Mouse (Mus musculus) CH12.LX (cell line): Measurements from ENCODE around the gene Rab43. TPM values are rescaled to one million over a fixed set of nuclear protein-coding genes. Genes with fewer than 3 reads are reported as not detected.
A peak's percentile ranks its signal among the peaks of the same experiment; 100 is the strongest.

Experiments used
- DNase-seq: peaks from one replicate; pipeline ENCODE4 v3.0.0-alpha.2; 2013; ENCODE audit errors: extremely low read depth
- H3K27ac ChIP-seq: 2 replicates; pipeline ENCODE4 v1.5.1; 2012; ENCODE audit warnings: low read depth, mild to moderate bottlenecking, control low read depth, moderate library complexity; ENCODE audit not compliant: insufficient read depth
- H3K27me3 ChIP-seq: replicated peaks from 2 replicates; pipeline ENCODE3; 2012; ENCODE audit warnings: inconsistent platforms
- H3K36me3 ChIP-seq, 2 experiments: replicated peaks in 1 of 2; 2 replicates each; pipeline versions ENCODE3 to v1.6.1; 2012; ENCODE audit warnings: inconsistent platforms in 1 of 2, low read length in 1 of 2, mild to moderate bottlenecking in 1 of 2, mixed read lengths in 1 of 2, moderate library complexity in 1 of 2; ENCODE audit not compliant: control insufficient read depth in 1 of 2, insufficient read depth in 1 of 2
- H3K4me1 ChIP-seq, 2 experiments: 2 replicates each; pipeline ENCODE4 v1.6.1; 2012; ENCODE audit warnings: inconsistent platforms in 1 of 2, moderate library complexity in 1 of 2; ENCODE audit not compliant: insufficient read depth in 2 of 2, control insufficient read depth in 1 of 2
- H3K4me2 ChIP-seq: 2 replicates; pipeline ENCODE4 v1.6.1; 2012; ENCODE audit warnings: low read depth, mild to moderate bottlenecking, control low read depth; ENCODE audit not compliant: poor library complexity, insufficient read depth, severe bottlenecking
- H3K4me3 ChIP-seq, 3 experiments: fragments of 150-350 bp in 1 of 3; sonication (generic) in 1 of 3; replicated peaks in 1 of 3; 2 replicates each; pipeline versions ENCODE3 to v1.5.1; 2011 to 2012; ENCODE audit warnings: low read depth in 2 of 3, low read length in 2 of 3, mild to moderate bottlenecking in 2 of 3, moderate library complexity in 2 of 3, control low read depth in 1 of 3, improper control_type of control experiment in 1 of 3, inconsistent platforms in 1 of 3, mixed read lengths in 1 of 3; ENCODE audit not compliant: poor library complexity in 1 of 3
- H3K79me2 ChIP-seq: replicated peaks from 2 replicates; pipeline ENCODE4 v1.6.1; 2012; ENCODE audit warnings: mild to moderate bottlenecking, moderate library complexity; ENCODE audit not compliant: control insufficient read depth, poor library complexity, insufficient read depth, severe bottlenecking; ENCODE audit errors: extremely low read depth
- H3K9ac ChIP-seq: 2 replicates; pipeline ENCODE4 v1.6.1; 2012; ENCODE audit warnings: low read depth, mild to moderate bottlenecking, control low read depth, moderate library complexity; ENCODE audit not compliant: insufficient read depth
- H3K9me3 ChIP-seq: replicated peaks from 2 replicates; pipeline ENCODE3; 2012; ENCODE audit warnings: low read length, inconsistent platforms, mixed read lengths
- CHD1 ChIP-seq: IDR thresholded peaks from 2 replicates; pipeline ENCODE4 v1.6.1; 2012; ENCODE audit warnings: low read depth, low read length, improper control_type of control experiment, inconsistent platforms
- CHD2 ChIP-seq: IDR thresholded peaks from 2 replicates; pipeline ENCODE4 v1.6.1; 2011; ENCODE audit warnings: low read length, improper control_type of control experiment
- EP300 ChIP-seq: IDR thresholded peaks from 2 replicates; pipeline ENCODE4 v1.6.1; 2011; ENCODE audit warnings: low read length, improper control_type of control experiment
- ETS1 ChIP-seq: conservative IDR thresholded peaks from 2 replicates; pipeline ENCODE4 v1.6.1; 2012; ENCODE audit warnings: low read depth, mild to moderate bottlenecking, inconsistent platforms, low read length, improper control_type of control experiment, moderate library complexity
- GABPA ChIP-seq: IDR thresholded peaks from 2 replicates; pipeline ENCODE4 v1.6.1; 2012; ENCODE audit warnings: low read depth, low read length, improper control_type of control experiment, inconsistent platforms; ENCODE audit not compliant: insufficient replicate concordance
- JUN ChIP-seq: IDR thresholded peaks from 2 replicates; pipeline ENCODE4 v1.6.1; 2011; ENCODE audit warnings: low read depth, mild to moderate bottlenecking, low read length, improper control_type of control experiment, moderate library complexity; ENCODE audit not compliant: insufficient read depth
- JUND ChIP-seq: conservative IDR thresholded peaks from 2 replicates; pipeline ENCODE4 v1.6.1; 2011; ENCODE audit warnings: low read depth, low read length, improper control_type of control experiment
- MAFK ChIP-seq: IDR thresholded peaks from 2 replicates; pipeline ENCODE4 v1.6.1; 2011; ENCODE audit warnings: low read length, improper control_type of control experiment; ENCODE audit not compliant: insufficient replicate concordance
- MAZ ChIP-seq: IDR thresholded peaks from 2 replicates; pipeline ENCODE4 v1.6.1; 2012; ENCODE audit warnings: low read depth, mild to moderate bottlenecking, inconsistent platforms, low read length, improper control_type of control experiment, moderate library complexity
- MEF2A ChIP-seq: IDR thresholded peaks from 2 replicates; pipeline ENCODE4 v1.6.1; 2014; ENCODE audit warnings: low read depth, mild to moderate bottlenecking, inconsistent platforms, low read length, improper control_type of control experiment, borderline replicate concordance
- MYC ChIP-seq: IDR thresholded peaks from 2 replicates; pipeline ENCODE4 v1.6.1; 2011; ENCODE audit warnings: low read depth, mild to moderate bottlenecking, improper control_type of control experiment, low read length
- NELFE ChIP-seq: IDR thresholded peaks from 2 replicates; pipeline ENCODE4 v1.6.1; 2011; ENCODE audit warnings: low read depth, low read length, improper control_type of control experiment
- NRF1 ChIP-seq: IDR thresholded peaks from 2 replicates; pipeline ENCODE4 v1.6.1; 2014; ENCODE audit warnings: low read depth, mild to moderate bottlenecking, inconsistent platforms, low read length, improper control_type of control experiment, moderate library complexity
- PAX5 ChIP-seq: IDR thresholded peaks from 2 replicates; pipeline ENCODE4 v1.6.1; 2012; ENCODE audit warnings: low read length, inconsistent platforms, mixed read lengths
- POLR2A ChIP-seq: IDR thresholded peaks from 2 replicates; pipeline ENCODE4 v1.6.1; 2011; ENCODE audit warnings: low read depth, mild to moderate bottlenecking, improper control_type of control experiment, low read length
- POLR2AphosphoS2 ChIP-seq: IDR thresholded peaks from 2 replicates; pipeline ENCODE4 v1.6.1; 2011; ENCODE audit warnings: low read depth, low read length, improper control_type of control experiment
- RAD21 ChIP-seq: IDR thresholded peaks from 2 replicates; pipeline ENCODE4 v1.6.1; 2011; ENCODE audit warnings: low read depth, mild to moderate bottlenecking, low read length, improper control_type of control experiment, moderate library complexity
- SIN3A ChIP-seq: IDR thresholded peaks from 2 replicates; pipeline ENCODE4 v1.6.1; 2012; ENCODE audit warnings: low read length, improper control_type of control experiment, inconsistent platforms
- SMC3 ChIP-seq: IDR thresholded peaks from 2 replicates; pipeline ENCODE4 v1.6.1; 2011; ENCODE audit warnings: low read depth, low read length, improper control_type of control experiment
- TBP ChIP-seq: conservative IDR thresholded peaks from 2 replicates; pipeline ENCODE4 v1.6.1; 2011; ENCODE audit warnings: low read depth, low read length, improper control_type of control experiment
- UBTF ChIP-seq: IDR thresholded peaks from 2 replicates; pipeline ENCODE4 v1.6.1; 2012; ENCODE audit warnings: low read depth, mild to moderate bottlenecking, inconsistent platforms, low read length, improper control_type of control experiment, moderate library complexity
- USF2 ChIP-seq: conservative IDR thresholded peaks from 2 replicates; pipeline ENCODE4 v1.6.1; 2011; ENCODE audit warnings: low read depth, low read length, improper control_type of control experiment
- ZC3H11A ChIP-seq: IDR thresholded peaks from 2 replicates; pipeline ENCODE4 v1.6.1; 2012; ENCODE audit warnings: low read depth, mild to moderate bottlenecking, inconsistent platforms, low read length, improper control_type of control experiment
- ZKSCAN1 ChIP-seq: IDR thresholded peaks from 2 replicates; pipeline ENCODE4 v1.6.1; 2012; ENCODE audit warnings: low read depth, inconsistent platforms, low read length, improper control_type of control experiment, borderline replicate concordance
- ZNF384 ChIP-seq: IDR thresholded peaks from 2 replicates; pipeline ENCODE4 v1.6.1; 2012; ENCODE audit warnings: low read depth, low read length, improper control_type of control experiment, inconsistent platforms
- dilution Hi-C: fragments of 300-500 bp; cut with MboI; formaldehyde crosslinking; loops from 2 replicates; pipeline ENCODE4 v1.14.3; 2020; ENCODE audit warnings: low sequenced_read_pairs; ENCODE audit not compliant: extremely low pct_unique_long_range_greater_than_20kb, extremely low pct_ligation_motif_present
- in situ Hi-C: fragments of 300-500 bp; cut with MboI; formaldehyde crosslinking; loops from 3 replicates; pipeline ENCODE4 v1.14.3; 2019; ENCODE audit warnings: low sequenced_read_pairs, low pct_ligation_motif_present, low pct_unique_long_range_greater_than_20kb, mixed read lengths
- polyA plus RNA-seq: library from polyadenylated mRNA; unstranded; fragments of >175 nt; gene quantifications from 2 replicates; pipeline ENCODE4 v1.2.1, GENCODE M21; 2012; ENCODE audit warnings: low read depth; ENCODE audit not compliant: insufficient read length
- total RNA-seq, 2 experiments: library from RNA; depleted of rRNA; stranded (reverse); fragments of 300-350 nt in 1 of 2; fragments of >200 nt in 1 of 2; gene quantifications; 2 replicates each; pipeline ENCODE4 v1.2.3; 2012 to 2014

Rab43 gene
- total and polyA plus RNA-seq, 3 experiments: 4.3 to 23.4 (median 10.3) TPM

DNA sequence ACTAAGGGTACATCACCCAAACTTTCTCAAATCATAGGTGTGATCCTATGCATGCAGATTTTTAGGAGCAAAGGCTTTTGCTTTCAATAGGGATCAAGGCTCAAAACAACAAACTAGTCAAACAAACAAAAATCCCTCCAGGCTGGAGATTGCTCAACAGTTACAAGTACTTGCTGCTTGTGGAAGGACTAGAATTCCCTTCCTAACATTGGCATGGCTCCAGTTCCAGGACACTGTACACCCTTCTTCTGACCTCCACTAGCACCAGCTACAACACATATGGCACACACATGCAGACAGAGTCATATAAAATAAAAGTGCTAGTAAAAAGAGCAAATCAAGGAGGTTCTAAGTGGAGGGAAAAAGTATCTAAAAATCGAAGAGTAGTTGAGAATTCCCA lies 34.8 kb upstream of the Rab43 start:
- H3K4me1 ChIP-seq: peaks cover 3 to 67% of the 10 kb centered on the region in 2 experiments; a peak in 3 of 4 replicates
- H3K9me3 ChIP-seq: no peaks in the 10 kb centered on the region
- H3K4me3 ChIP-seq: peak overlapping the region in 2 of 3 experiments; percentile 26 to 96
- in situ Hi-C loops: no loop called here
- peaks cover 75% of the 10 kb centered on the region for H3K79me2 ChIP-seq
- DNase-seq: no peak
- H3K27me3 ChIP-seq: no peaks in the 10 kb centered on the region
- dilution Hi-C loops: no loop called here
- H3K36me3 ChIP-seq: peaks cover 47 to 72% of the 10 kb centered on the region in 2 experiments
- peak overlapping the region; percentile 48; the same call in 1 of the 2 replicates for H3K9ac ChIP-seq
- no peak overlapping the region for H3K27ac ChIP-seq
- TF ChIP-seq GABPA (no peak), USF2 (no peak), RAD21 (no peak), NRF1 (no peak), SMC3 (no peak), CHD1 (no peak), MYC (no peak), PAX5 (no peak), MAZ (no peak), NELFE (no peak), EP300 (no peak), MAFK (no peak)
- TF ChIP-seq, all 38 proteins: peak for 0
- H3K4me2 ChIP-seq: peak overlapping the region; percentile 97

DNA sequence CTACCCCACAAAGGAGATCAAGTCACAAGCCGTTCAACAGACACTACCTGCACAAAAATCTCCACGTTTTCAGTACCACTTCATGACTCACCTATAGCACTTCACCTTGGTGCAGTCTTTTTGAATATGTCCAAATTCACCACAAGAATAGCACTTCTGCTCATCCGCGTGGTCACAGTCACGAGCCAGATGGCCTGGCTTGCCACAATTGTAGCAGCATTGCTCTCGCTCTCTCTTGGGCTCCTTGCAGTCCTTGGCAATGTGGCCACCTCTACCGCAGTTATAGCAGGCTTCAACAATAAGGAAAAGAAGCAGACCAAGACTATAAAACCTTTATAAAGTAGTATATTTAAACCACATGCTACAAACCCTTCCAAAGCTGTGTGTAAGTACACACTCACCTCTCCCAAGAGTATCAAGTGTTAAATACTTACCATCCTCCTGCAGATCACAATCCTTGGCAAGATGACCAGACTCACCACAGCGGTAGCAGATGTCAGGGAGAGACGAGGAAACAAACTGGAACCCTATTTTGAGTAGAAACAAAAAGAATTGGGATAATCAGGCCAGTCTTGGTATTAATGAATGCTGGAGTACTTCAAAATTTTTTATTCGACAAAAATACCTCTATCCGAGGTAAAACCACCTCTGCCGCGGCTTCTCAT lies 33.2 kb upstream of the Rab43 start:
- Histone ChIP-seq H3K4me3 (no peak overlapping the region), H3K27me3 (no peaks in the 10 kb centered on the region), H3K4me2 (no peak overlapping the region), H3K9ac (no peak overlapping the region), H3K27ac (no peak overlapping the region), H3K4me1 (peaks cover 3 to 71% of the 10 kb centered on the region in 2 experiments; a peak in 3 of 4 replicates), H3K36me3 (peaks cover 50 to 81% of the 10 kb centered on the region in 2 experiments), H3K79me2 (peaks cover 72% of the 10 kb centered on the region), H3K9me3 (no peaks in the 10 kb centered on the region)
- TF ChIP-seq POLR2A: no peak
- TF ChIP-seq NELFE: no peak
- TF ChIP-seq JUND: no peak
- no peak for TF ChIP-seq PAX5
- no peak for TF ChIP-seq POLR2AphosphoS2
- TF ChIP-seq TBP: no peak
- TF ChIP-seq ZNF384: no peak
- TF ChIP-seq CHD2: no peak
- no peak for TF ChIP-seq ZKSCAN1
- TF ChIP-seq ETS1: no peak
- TF ChIP-seq USF2: no peak
- no peak for TF ChIP-seq ZC3H11A
- no peak for TF ChIP-seq EP300
- no peak for TF ChIP-seq SIN3A
- TF ChIP-seq JUN: no peak
- no peak for TF ChIP-seq UBTF
- no peak for TF ChIP-seq MEF2A
- TF ChIP-seq GABPA: no peak
- no peak for TF ChIP-seq MAZ
- no peak for TF ChIP-seq RAD21
- dilution Hi-C loops (no loop called here), in situ Hi-C loops (no loop called here)
- DNase-seq: no peak
